Mouse (Mus musculus) mouse trophoblast stem cell (cell line): ENCODE measurements at regions not wholly inside any gene's neighbourhood (a gene's known extent, or its start where the extent isn't known, plus 50 kb on each side); places are given as distances from the start of the nearest gene placed in this dataset.

Experiments used
- in situ Hi-C, 2 experiments: fragments of 300-500 bp; cut with MseI, MboI; formaldehyde crosslinking; loops; 2 replicates in 1 of 2; 3 replicates in 1 of 2; pipeline ENCODE4 v1.15.1; 2025

GRCm38 (mm10) chrX:58620403-58620802, 288.8 kb upstream of the 4930550L24Rik start:
- in situ Hi-C loops = loop anchor here (25.0 kb wide), 1 partner anchor 542 kb away; no protein-coding TSS in a partner anchor
